Mouse (Mus musculus): ENCODE data around the gene Tcf15.
A peak's percentile ranks its signal among the peaks of the same experiment; 100 is the strongest.

Tcf15 gene

DNA sequence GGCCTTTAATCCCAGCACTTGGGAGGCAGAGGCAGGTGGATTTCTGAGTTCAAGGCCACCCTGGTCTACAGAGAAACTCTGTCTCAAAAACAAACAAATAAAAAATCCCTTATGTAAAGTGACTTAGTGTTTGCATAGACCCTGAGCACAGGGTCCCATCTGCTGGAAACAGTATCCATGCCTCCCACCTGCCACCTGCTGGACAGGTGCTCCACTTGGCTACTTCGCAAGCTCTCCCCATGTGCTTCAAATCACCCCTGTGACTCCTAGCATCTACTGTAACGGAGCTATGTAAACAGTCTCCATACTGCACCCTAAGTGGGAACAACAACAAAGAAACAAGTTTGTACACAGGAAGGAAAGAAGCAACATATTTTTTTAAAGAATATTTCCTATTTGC is 14.8 kb upstream of the Tcf15 start:
- no peak for DNase-seq (ENCODE audit: low spot score)

DNA sequence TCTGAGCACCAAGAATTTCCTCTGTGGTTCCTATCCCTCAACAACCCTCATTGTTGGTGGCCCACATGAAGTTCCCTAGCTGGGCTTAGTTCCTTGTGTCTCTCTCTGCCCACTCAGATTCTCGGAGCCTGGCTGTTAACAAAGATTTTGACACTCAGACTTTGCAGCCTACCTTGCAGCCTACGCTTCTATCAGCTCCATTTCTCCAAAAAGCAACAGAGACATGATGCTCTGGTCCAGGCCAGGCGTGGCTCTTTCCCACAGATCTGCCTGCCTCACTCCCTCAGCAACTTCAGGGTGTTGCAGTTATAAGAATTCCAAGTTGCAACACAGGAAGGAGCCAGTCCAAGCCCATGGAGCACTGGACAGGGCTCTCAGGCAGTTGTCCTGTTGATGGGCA is 13.6 kb upstream of the Tcf15 start:
- peak; percentile 46 for DNase-seq (ENCODE audit: low spot score)

DNA sequence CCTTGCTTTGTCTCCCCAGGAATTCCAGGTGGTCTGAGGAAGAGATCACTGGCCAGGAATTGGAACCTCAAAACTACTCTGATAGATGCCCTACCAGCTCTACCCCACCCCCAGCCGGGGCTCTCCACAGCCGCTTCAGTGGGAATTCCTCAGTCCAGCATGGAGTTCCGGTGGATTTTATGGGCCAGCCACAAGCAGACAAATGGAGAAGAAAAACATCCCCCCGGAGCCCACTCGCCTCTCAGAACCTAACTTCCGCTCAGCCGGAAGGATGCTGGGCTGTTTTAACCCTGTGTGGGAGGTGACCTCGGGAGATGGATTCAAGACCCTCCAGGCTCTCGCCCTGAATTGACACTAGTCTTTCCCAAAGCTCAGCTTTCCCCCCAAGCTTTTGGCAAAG is 11.3 kb upstream of the Tcf15 start:
- no peak for DNase-seq (ENCODE audit: low spot score)

- no peak for DNase-seq (ENCODE audit: low spot score)
These were observed 10.7 kb upstream of the Tcf15 start for GRCm38 (mm10) chr2:152132691-152133090.

DNA sequence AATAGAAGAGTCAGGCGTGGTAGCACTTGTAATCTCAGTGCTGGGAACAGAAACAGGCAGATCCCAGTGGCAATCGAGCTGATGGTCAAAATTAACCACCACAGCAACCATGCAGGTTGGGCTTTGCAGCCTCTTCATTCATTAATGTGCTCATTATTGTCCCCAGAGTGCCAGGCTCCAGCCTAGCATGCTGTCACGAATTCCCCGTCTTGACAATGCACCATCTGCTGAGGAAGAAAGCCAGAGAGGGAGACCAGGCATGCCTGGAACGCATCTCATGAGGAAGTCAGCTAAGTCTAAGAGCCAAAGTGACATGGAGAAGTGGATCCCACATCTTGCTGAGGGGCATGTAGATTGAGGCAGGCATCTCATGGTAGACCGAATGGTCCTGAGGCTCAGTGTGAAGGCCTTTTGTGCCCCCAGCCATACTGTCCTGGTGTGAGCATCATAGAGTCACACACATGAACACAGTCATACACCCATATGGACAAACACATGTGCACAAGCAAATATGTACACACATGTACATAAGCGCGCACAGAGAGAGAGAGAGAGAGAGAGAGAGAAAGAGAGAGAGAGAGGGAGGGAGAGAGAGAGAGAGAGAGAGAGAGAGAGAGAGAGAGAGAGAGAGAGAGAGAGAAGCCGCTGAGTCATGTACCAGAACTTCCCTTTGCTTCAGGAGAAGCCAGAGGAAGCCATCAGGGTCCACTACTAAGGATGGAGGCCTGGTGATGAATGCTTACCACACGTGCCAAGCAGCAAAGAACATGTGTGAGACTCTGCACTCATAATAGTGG is 4.0 kb upstream of the Tcf15 start:
- no peak for DNase-seq (ENCODE audit: low spot score)

GRCm38 (mm10) chr2:152140941-152141340 is 2.4 kb upstream of the Tcf15 start:
- DNase-seq (ENCODE audit: low spot score) = no peak

GRCm38 (mm10) chr2:152141491-152141890 is 1.9 kb upstream of the Tcf15 start:
- DNase-seq (ENCODE audit: low spot score) = no peak

- DNase-seq (ENCODE audit: low spot score) = no peak
These were observed 1.3 kb upstream of the Tcf15 start for GRCm38 (mm10) chr2:152142046-152142445.

DNA sequence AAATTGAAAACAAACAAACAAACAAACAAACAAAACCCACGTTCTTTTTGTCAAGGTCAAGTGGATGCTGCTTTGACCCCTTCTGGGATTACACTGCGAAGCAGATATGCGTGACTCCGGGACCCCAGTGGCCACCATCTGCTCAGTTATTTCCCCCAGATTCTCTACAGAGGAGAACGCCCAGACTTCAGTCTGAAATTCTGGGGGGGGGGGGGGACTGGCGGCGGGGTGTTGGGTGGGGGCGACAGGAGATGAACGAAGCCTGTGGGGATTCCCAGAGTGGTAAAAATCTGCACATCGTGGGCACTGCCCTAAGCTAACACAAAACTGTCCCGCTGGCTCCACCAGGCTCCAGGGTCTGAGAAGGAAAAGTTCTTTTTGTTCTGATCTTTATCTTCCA is 790 bp upstream of the Tcf15 start:
- no peak for DNase-seq (ENCODE audit: low spot score)

DNA sequence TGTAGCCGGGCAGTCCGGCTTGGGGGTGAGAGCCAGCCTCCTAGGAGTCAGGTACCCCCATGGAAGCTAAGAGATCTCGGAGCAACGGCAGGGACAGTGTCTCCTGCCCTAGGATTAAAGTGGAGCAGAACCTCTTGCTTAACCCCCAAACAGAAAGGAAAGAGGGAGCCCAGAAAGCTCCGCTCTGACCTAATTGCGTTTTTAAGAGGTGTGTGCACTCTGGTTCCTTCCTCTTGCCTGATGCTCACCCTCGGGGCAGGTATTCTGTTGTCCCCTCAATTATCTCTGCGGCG is 743 bp downstream of the Tcf15 start:
- no peak for DNase-seq (ENCODE audit: low spot score)

DNA sequence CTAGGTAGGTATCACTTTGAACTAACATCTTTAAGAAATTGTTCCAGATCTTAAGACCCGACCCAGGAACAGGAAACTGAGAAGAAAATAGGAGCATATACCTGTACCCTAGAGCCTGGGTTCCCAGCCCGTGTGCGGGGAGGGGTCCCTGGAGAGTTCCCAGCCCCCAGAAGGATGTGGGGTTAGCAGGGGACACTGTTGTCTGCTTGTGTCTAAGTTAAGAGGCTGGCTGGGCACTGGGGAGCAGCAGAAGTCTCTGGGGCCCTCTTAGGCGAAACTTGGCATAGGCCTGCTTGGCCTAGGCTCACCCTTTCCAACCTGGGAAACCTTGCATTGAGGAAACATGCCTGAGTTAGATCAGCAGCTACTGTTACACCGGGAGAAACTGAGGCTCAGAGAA is 1.1 kb downstream of the Tcf15 start:
- DNase-seq (ENCODE audit: low spot score) = no peak

DNA sequence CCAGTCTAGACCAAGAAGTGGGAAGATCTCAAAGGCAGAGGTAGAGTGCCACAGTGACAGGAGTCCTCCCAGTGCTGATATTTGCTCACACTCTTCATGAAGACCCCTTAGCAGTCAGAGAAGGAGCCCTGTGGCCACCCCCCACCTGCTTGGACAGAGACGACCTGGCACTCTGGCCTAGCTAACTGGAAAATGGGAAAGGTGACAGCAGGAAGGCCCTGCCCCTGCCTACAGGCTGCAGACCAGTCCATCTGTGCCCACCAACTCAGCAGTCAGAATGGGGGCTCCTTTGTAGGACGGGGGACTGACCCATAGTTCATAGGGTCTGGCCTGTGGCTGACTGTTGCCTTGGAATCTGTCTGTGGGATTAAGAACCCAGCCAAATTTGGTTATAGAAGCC is 2.4 kb downstream of the Tcf15 start:
- no peak for DNase-seq (ENCODE audit: low spot score)

GRCm38 (mm10) chr2:152147079-152147478 is 3.7 kb downstream of the Tcf15 start:
- DNase-seq (ENCODE audit: low spot score) = no peak

GRCm38 (mm10) chr2:152148675-152149074 is 5.3 kb downstream of the Tcf15 start:
- no peak for DNase-seq (ENCODE audit: low spot score)

DNA sequence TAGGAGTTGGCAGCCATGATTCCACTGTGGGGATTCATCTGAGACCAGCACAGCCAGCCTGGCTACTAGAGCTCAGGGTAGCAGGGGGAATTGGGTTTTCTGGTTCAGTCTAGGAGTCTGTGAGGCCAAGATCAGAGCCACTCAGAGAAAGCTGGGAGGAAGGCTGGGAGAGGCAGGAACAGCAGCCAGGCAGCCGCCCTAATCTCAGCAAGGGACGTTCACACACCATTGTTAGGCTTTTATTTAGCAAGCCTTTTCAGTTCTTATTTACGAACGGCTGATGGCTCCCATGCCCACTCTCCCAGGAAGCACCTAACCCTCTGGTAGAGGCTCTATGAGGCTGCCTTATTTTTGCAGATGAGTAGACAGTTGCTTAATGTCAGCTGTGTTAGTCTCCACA is 6.5 kb downstream of the Tcf15 start:
- DNase-seq (ENCODE audit: low spot score) = no peak

- no peak for DNase-seq (ENCODE audit: low spot score)
These were observed 7.0 kb downstream of the Tcf15 start for GRCm38 (mm10) chr2:152150373-152150772.

- no peak for DNase-seq (ENCODE audit: low spot score)
These were observed 10.0 kb downstream of the Tcf15 start for GRCm38 (mm10) chr2:152153361-152153760.

DNA sequence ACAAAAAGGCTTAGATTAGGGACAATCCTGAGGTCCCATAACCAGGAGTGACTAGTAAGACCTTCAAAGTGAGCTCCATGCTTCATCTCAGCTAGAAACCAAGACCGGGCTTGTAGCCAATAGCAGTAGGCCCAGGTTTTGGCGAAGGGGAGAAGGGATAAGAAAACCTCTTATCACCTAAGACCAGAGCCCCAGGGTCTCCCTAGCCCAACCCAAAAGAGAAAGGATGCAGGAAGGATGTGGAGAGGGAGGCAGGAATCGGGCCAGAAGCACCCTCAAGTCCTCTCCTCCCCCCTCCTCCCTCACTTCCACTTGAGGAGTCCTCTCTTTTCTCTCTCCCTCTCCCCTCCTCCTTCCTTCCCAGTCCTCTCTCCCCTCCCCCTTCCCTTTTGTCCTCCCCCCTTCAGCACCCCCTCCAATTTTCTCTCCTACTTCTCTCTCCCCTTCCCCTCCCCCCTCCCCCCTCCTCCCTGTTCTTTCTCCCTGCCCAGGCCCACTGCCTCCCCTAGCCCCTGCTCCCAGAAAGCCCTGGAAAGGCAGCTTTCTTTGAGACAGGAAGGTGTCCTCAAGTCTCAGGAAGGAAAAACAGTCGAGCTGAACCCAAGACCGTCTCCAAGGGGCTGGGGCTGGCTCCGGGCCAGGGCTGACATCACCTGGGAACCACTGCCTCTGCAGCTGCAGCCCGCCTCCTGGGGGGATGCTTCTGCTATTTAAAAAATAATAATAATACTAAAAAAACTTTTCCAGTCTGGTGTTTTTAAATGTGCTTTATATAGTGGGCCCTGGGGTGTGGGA is 12.2 kb downstream of the Tcf15 start:
- no peak for DNase-seq (ENCODE audit: low spot score)

- DNase-seq (ENCODE audit: low spot score) = no peak
These were observed 13.1 kb downstream of the Tcf15 start for GRCm38 (mm10) chr2:152156471-152156870.

- DNase-seq (ENCODE audit: low spot score) = no peak
These were observed 16.1 kb downstream of the Tcf15 start for GRCm38 (mm10) chr2:152159487-152159886.

DNA sequence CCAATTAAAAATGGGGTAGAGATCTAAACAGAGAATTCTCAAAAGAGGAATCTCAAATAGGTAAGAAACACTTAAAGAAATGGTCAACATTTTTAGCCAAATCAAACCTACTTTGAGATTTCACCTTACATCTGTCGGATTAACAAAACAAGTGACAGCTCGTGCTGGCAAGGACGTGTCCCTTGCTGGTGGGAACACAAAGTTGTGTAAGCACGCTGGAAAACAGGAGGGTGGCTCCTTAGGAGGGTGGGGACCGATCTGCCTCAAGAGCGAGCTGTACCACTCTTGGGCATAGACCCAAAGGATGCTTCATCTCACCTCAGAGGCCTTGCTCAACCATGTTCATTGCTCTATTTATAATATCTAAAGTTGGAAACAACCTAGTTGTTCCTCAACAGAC is 22.9 kb downstream of the Tcf15 start:
- no peak for DNase-seq (ENCODE audit: low spot score)

DNA sequence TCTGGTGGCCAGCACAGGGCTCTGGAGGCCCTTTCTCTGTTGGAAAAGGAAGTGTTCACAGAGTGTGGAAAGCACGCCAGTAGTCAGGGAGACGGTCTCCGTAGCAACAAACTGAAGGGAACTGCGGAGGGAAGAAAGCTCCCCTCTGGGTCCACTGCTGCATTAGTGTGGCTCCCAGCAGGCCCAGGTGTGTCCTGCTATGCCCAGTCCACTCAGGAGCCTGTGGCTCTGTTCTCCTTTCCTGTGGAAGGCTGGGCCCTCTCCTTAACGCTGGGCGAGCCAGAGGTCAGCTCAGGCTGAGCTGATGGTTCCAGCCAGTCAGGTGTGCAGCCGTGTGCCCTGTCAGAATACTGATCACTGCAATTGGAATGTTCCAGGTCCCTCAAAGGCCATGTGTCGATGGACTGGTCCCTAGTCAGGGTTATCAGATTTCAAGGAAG is 24.5 kb downstream of the Tcf15 start:
- peak; percentile 17 for DNase-seq (ENCODE audit: low spot score)

DNA sequence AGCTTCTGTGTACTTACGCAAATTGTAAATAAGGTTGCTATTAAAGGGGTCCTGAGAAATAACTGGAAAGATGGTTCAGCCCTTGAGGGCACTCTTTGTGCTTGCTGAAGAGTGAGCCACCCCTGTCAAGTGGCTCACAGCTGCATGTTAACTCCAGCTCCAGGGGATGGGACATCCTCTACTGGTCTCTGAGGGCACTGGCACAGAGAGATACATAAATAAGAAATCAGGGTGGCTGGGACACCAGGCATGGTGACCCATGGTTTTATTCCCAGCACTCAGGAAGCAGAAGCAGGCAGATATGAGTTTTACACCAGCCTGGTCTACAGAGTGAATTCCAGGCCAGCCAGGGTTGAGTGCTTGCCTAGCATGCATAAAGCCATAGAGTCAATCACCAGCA is 26.0 kb downstream of the Tcf15 start:
- no peak for DNase-seq (ENCODE audit: low spot score)

GRCm38 (mm10) chr2:152174861-152175260 is 31.5 kb downstream of the Tcf15 start:
- no peak for DNase-seq (ENCODE audit: low spot score)
